Mouse (Mus musculus) liver, adult 2 months (tissue): ENCODE results near the gene Rln3.

Source experiments
- CTCF ChIP-seq: fragments of 200-500 bp; IDR thresholded peaks from 2 replicates; pipeline ENCODE4 v1.5.1; 2011; ENCODE audit warnings: low read depth, low read length, control low read depth
- POLR2A ChIP-seq: fragments of 200-500 bp; IDR thresholded peaks from 2 replicates; pipeline ENCODE4 v1.6.1; 2011; ENCODE audit warnings: low read length, control low read depth; ENCODE audit not compliant: insufficient read depth; ENCODE audit errors: extremely low read depth

- TF ChIP-seq POLR2A: no peak
- TF ChIP-seq CTCF: no peak
These were observed 6.8 kb downstream of the Rln3 start for GRCm38 (mm10) chr8:84038015-84038414.
